Mouse (Mus musculus) midbrain, postnatal 0 days (tissue): ENCODE measurements at regions not wholly inside any gene's neighbourhood (a gene's known extent, or its start where the extent isn't known, plus 50 kb on each side); places are given as distances from the start of the nearest gene placed in this dataset.

Experiments used
- ATAC-seq: fragments of 200-750 bp; cut with Nextera tagmentation; 2 replicates; pipeline ENCODE4 v1.8.0; 2017; ENCODE audit warnings: moderate number of reproducible peaks, mild to moderate bottlenecking, moderate TSS enrichment, moderate library complexity; ENCODE audit not compliant: low FRiP score
- DNase-seq: peaks from one replicate; pipeline ENCODE4 v3.0.0-alpha.2; 2015; ENCODE audit warnings: low spot score
- H3K27ac ChIP-seq: fragments of 300-500 bp; sonication (generic); 2 replicates; pipeline ENCODE4 v1.5.1; 2014; ENCODE audit warnings: low read depth, mild to moderate bottlenecking, low read length, mixed read lengths
- H3K27me3 ChIP-seq: fragments of 300-500 bp; sonication (generic); 2 replicates; pipeline ENCODE4 v1.6.1; 2014; ENCODE audit warnings: low read length, control low read depth, mixed read lengths; ENCODE audit not compliant: insufficient read depth
- H3K36me3 ChIP-seq: fragments of 300-500 bp; sonication (generic); 2 replicates; pipeline ENCODE4 v1.6.1; 2014; ENCODE audit warnings: low read length, control low read depth, mixed read lengths; ENCODE audit not compliant: insufficient read depth
- H3K4me1 ChIP-seq: fragments of 300-500 bp; sonication (generic); 2 replicates; pipeline ENCODE4 v1.6.1; 2014; ENCODE audit warnings: mild to moderate bottlenecking, control low read depth, antibody characterized with exemption, low read length, mixed read lengths; ENCODE audit not compliant: insufficient read depth
- H3K4me2 ChIP-seq: fragments of 300-500 bp; sonication (generic); 2 replicates; pipeline ENCODE4 v1.6.1; 2014; ENCODE audit warnings: low read depth, mild to moderate bottlenecking, low read length, mixed read lengths; ENCODE audit not compliant: poor library complexity, severe bottlenecking
- H3K4me3 ChIP-seq: fragments of 300-500 bp; sonication (generic); 2 replicates; pipeline ENCODE4 v1.5.1; 2014; ENCODE audit warnings: low read depth, mild to moderate bottlenecking, low read length, moderate library complexity
- H3K9ac ChIP-seq: fragments of 300-500 bp; sonication (generic); replicated peaks from 2 replicates; pipeline ENCODE4 v1.6.1; 2014; ENCODE audit warnings: mild to moderate bottlenecking, low read length, moderate library complexity, mixed read lengths; ENCODE audit not compliant: poor library complexity, severe bottlenecking
- H3K9me3 ChIP-seq: fragments of 300-500 bp; sonication (generic); 2 replicates; pipeline ENCODE4 v1.6.1; 2016; ENCODE audit warnings: low read length, control low read depth
- CTCF ChIP-seq: IDR thresholded peaks from 2 replicates; pipeline ENCODE4 v1.5.1; 2016; ENCODE audit warnings: antibody characterized with exemption, mild to moderate bottlenecking
- WGBS: fragments of 180-500 bp; shearing (Covaris S2); extraction: QIAGEN DNeasy Blood & Tissue Kit; methylation state at CpG from one replicate; pipeline ENCODE4 v1.1.7; 2014; 5-methylcytosine and 5-hydroxymethylcytosine counted together

DNA sequence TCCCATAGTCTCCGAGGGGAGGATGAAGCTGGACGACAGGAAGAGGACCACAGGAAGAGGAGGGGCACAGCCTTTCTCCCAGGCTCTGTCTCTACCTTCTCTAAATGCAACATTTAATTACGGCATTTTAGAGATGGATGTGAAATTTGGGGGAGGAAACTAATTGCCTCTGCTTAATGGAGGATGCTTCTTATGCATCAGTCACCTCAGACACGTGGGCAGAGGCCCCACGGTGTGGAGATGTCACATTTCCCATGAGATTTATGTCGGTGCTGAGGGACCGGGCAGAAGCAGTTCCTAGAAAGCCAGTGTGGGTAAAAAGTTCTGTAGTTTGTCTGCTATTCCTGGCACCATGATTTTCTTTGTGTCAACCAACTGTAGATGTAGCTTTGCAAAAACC lies 122.8 kb downstream of the Tmx1 start:
- no peaks in the 10 kb centered on the region for H3K4me1 ChIP-seq
- WGBS, result 80% methylated on average over 7 of the region's 7 CpGs
- H3K9me3 ChIP-seq, result no peaks in the 10 kb centered on the region
- no peaks in the 10 kb centered on the region for H3K27me3 ChIP-seq
- no peak overlapping the region for H3K4me2 ChIP-seq
- no peak overlapping the region for H3K27ac ChIP-seq
- no peak overlapping the region for H3K9ac ChIP-seq
- no peak for ATAC-seq
- DNase-seq, result no peak
- H3K36me3 ChIP-seq, result no peaks in the 10 kb centered on the region
- TF ChIP-seq CTCF, result no peak
- no peak overlapping the region for H3K4me3 ChIP-seq

DNA sequence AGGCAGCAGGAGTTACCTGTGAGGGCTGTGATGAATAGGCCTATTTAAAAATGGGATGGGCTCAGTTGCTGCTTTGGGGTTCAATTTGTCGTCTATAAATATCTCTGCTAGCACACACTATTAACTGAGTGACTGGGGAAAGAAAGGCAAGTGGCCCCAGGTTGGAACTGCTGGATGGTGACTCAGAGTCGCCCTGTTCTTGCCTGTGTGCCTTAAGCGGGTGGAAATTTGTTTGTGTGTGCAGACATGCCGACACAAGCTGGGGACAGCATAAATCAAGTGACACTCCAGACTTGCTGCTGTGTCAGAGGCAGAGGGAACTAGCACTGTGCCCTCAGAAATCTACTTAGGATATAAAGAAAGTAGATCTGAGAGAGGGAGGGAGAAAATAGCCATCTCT lies 124.9 kb downstream of the Tmx1 start:
- no peak for TF ChIP-seq CTCF
- peaks cover 2% of the 10 kb centered on the region; the same call in 1 of the 2 replicates for H3K9me3 ChIP-seq
- DNase-seq (no peak), ATAC-seq (no peak)
- H3K36me3 ChIP-seq, result no peaks in the 10 kb centered on the region
- no peaks in the 10 kb centered on the region for H3K27me3 ChIP-seq
- no peak overlapping the region for H3K4me3 ChIP-seq
- H3K9ac ChIP-seq, result no peak overlapping the region
- no peaks in the 10 kb centered on the region for H3K4me1 ChIP-seq
- 83% methylated on average over 4 of the region's 4 CpGs for WGBS
- no peak overlapping the region for H3K4me2 ChIP-seq
- no peak overlapping the region for H3K27ac ChIP-seq

DNA sequence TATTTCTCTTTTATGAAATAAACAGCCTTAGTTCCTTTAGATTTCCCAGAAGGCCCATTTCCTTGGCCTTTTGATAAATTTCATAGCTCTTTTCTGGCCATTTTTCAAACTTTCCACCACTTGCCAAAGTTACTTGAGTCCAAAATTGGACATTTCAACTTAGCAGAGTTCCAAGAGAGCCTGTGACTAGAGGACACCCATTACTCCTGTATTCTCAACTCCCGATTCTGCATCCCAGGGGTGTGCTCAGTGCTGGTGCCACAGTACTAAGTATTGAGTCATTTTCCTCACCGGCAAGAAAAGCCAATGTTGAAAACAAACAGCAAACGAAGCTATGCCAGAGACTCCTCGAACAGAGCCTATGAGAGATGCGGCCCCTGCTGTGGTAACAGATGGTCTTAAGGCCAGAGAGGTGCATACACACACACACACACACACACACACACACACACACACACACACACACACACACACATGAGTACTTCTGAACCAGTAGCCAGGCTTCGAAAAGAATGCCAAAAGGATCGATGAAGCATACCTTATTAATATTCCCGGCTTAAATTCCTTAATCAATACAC lies 126.5 kb downstream of the Tmx1 start:
- Histone ChIP-seq H3K27me3 (no peaks in the 10 kb centered on the region), H3K4me2 (no peak overlapping the region), H3K9me3 (peaks cover 5% of the 10 kb centered on the region; the same call in 1 of the 2 replicates), H3K36me3 (no peaks in the 10 kb centered on the region), H3K4me1 (no peaks in the 10 kb centered on the region), H3K9ac (no peak overlapping the region), H3K4me3 (no peak overlapping the region), H3K27ac (no peak overlapping the region)
- ATAC-seq (no peak), DNase-seq (peak; percentile 31)
- no peak for TF ChIP-seq CTCF
- 62% methylated on average over 8 of the region's 8 CpGs for WGBS

DNA sequence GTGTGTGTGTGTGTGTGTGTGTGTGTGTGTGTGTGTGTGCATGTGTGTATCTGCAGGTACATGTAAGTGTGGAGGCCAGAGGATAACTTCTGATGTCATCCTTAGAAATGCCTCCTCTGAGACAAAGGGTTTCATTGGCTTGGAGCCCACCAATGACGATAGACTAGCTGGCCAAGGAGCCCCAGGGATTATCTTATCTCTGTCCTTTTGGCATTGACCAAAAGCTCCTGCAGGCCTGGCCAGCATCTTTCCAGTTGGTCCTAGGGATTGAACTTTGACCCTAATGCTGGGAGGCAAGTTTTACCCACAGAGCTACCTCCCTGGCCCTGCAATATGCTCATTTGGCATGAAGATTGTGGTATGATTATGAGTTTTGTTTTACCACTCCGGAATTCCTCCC lies 133.3 kb downstream of the Tmx1 start:
- DNase-seq (no peak), ATAC-seq (no peak)
- Histone ChIP-seq H3K4me2 (no peak overlapping the region), H3K9me3 (peaks cover 5% of the 10 kb centered on the region; the same call in 1 of the 2 replicates), H3K27ac (no peak overlapping the region), H3K27me3 (no peaks in the 10 kb centered on the region), H3K36me3 (no peaks in the 10 kb centered on the region), H3K4me3 (no peak overlapping the region), H3K9ac (no peak overlapping the region), H3K4me1 (no peaks in the 10 kb centered on the region)
- no peak for TF ChIP-seq CTCF
- 87% methylated on average over 2 of the region's 2 CpGs for WGBS

DNA sequence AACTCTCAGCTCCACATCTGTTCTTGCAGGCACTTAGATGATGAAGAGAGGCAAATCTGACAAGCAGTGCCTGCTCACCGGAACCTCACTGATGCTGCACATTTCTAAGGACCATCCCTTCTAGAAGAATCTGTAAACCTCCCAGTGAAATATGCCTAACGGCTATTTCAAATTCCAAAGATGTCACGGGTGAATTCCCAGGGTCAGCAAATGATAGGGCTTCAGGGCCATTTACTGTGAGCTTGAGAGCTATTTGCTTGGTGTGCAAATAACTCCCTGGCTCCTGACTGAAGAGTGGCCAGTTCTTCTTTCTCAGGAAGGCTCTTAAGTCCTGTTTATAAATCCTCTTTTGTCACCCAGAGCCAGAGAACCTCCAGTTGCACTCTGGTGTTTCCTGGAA lies 135.3 kb downstream of the Tmx1 start:
- Histone ChIP-seq H3K27me3 (no peaks in the 10 kb centered on the region), H3K9ac (no peak overlapping the region), H3K4me1 (no peaks in the 10 kb centered on the region), H3K36me3 (no peaks in the 10 kb centered on the region), H3K27ac (no peak overlapping the region), H3K4me2 (no peak overlapping the region), H3K4me3 (no peak overlapping the region), H3K9me3 (no peaks in the 10 kb centered on the region)
- TF ChIP-seq CTCF, result no peak
- 77% methylated on average over 3 of the region's 3 CpGs for WGBS
- no peak for ATAC-seq
- no peak for DNase-seq

DNA sequence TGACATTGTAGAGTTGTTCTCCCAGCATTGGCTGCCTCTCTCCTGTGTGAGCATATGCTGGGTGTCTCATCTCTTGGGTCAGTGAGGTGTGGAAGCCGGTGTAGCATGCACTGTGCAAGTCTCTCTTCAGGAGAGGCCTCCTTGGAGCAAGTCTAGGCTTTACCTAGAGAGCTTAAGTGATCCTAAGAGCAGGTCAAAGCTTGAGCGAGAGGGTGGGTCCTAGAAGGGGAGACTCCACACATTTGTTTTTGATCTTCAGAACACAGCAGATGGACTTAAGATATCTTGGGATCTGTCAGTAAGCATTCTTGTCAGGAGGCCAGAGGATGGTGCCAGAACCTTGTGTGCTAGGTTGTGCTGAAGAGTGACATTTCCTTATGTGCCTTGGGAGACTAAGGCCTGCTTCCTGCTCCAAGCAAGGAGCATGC lies 136.4 kb downstream of the Tmx1 start:
- 79% methylated on average over 2 of the region's 2 CpGs for WGBS
- H3K4me2 ChIP-seq, result no peak overlapping the region
- H3K4me3 ChIP-seq, result no peak overlapping the region
- peak; percentile 13; the same call in 1 of the 2 replicates for TF ChIP-seq CTCF
- ATAC-seq (no peak), DNase-seq (peak; percentile 32)
- H3K9ac ChIP-seq, result no peak overlapping the region
- H3K36me3 ChIP-seq, result no peaks in the 10 kb centered on the region
- H3K4me1 ChIP-seq, result no peaks in the 10 kb centered on the region
- H3K27ac ChIP-seq, result no peak overlapping the region
- no peaks in the 10 kb centered on the region for H3K27me3 ChIP-seq
- no peaks in the 10 kb centered on the region for H3K9me3 ChIP-seq
